Mouse (Mus musculus) MEL (cell line): Measurements from ENCODE around the gene Plpp4.

Experiments used
- BHLHE40 ChIP-seq: IDR thresholded peaks from 2 replicates; pipeline ENCODE4 v1.6.1; 2012; ENCODE audit warnings: low read depth, mild to moderate bottlenecking, inconsistent platforms, low read length, improper control_type of control experiment, borderline replicate concordance
- CHD1 ChIP-seq: IDR thresholded peaks from 2 replicates; pipeline ENCODE4 v1.6.1; 2012; ENCODE audit warnings: low read depth, mild to moderate bottlenecking, inconsistent platforms, low read length, improper control_type of control experiment
- CTCF ChIP-seq, 3 experiments: IDR thresholded peaks in 2 of 3; conservative IDR thresholded peaks in 1 of 3; 2 replicates each; pipeline ENCODE4 v1.5.1; 2011 to 2012; ENCODE audit warnings: low read length in 3 of 3, low read depth in 2 of 3, mild to moderate bottlenecking in 2 of 3, improper control_type of control experiment in 1 of 3, inconsistent platforms in 1 of 3, mixed read lengths in 1 of 3, moderate library complexity in 1 of 3; ENCODE audit not compliant: control insufficient read depth in 1 of 3, insufficient read depth in 1 of 3, poor library complexity in 1 of 3, severe bottlenecking in 1 of 3
- EP300 ChIP-seq, 2 experiments: IDR thresholded peaks; 2 replicates each; pipeline ENCODE4 v1.6.1; 2011; ENCODE audit warnings: improper control_type of control experiment in 2 of 2, low read length in 2 of 2, low read depth in 1 of 2, mild to moderate bottlenecking in 1 of 2
- ETS1 ChIP-seq: IDR thresholded peaks from 2 replicates; pipeline ENCODE4 v1.6.1; 2012; ENCODE audit warnings: low read depth, mild to moderate bottlenecking, inconsistent platforms, low read length, improper control_type of control experiment, moderate library complexity
- GABPA ChIP-seq: IDR thresholded peaks from 2 replicates; pipeline ENCODE4 v1.6.1; 2012; ENCODE audit warnings: low read depth, mild to moderate bottlenecking, inconsistent platforms, low read length, improper control_type of control experiment, moderate library complexity
- MAZ ChIP-seq: IDR thresholded peaks from 2 replicates; pipeline ENCODE4 v1.6.1; 2012; ENCODE audit warnings: low read depth, mild to moderate bottlenecking, inconsistent platforms, low read length, improper control_type of control experiment
- NELFE ChIP-seq: IDR thresholded peaks from 2 replicates; pipeline ENCODE4 v1.6.1; 2011; ENCODE audit warnings: low read depth, low read length, improper control_type of control experiment
- POLR2A ChIP-seq, 2 experiments: IDR thresholded peaks; 2 replicates each; pipeline ENCODE4 v1.6.1; 2011 to 2012; ENCODE audit warnings: low read length in 2 of 2, mild to moderate bottlenecking in 2 of 2, control low read depth in 1 of 2, improper control_type of control experiment in 1 of 2, low read depth in 1 of 2, moderate library complexity in 1 of 2; ENCODE audit not compliant: control insufficient read depth in 1 of 2, insufficient read depth in 1 of 2, poor library complexity in 1 of 2
- POLR2AphosphoS2 ChIP-seq: IDR thresholded peaks from 2 replicates; pipeline ENCODE4 v1.6.1; 2011; ENCODE audit warnings: low read length, improper control_type of control experiment
- RCOR1 ChIP-seq: IDR thresholded peaks from 2 replicates; pipeline ENCODE4 v1.6.1; 2012; ENCODE audit warnings: low read depth, mild to moderate bottlenecking, inconsistent platforms, low read length, improper control_type of control experiment
- SMC3 ChIP-seq: IDR thresholded peaks from 2 replicates; pipeline ENCODE4 v1.6.1; 2011; ENCODE audit warnings: low read depth, low read length, improper control_type of control experiment
- UBTF ChIP-seq: IDR thresholded peaks from 2 replicates; pipeline ENCODE4 v1.6.1; 2012; ENCODE audit warnings: low read depth, mild to moderate bottlenecking, inconsistent platforms, low read length, improper control_type of control experiment, moderate library complexity, borderline replicate concordance; ENCODE audit not compliant: insufficient read depth
- ZMIZ1 ChIP-seq: IDR thresholded peaks from 2 replicates; pipeline ENCODE4 v1.6.1; 2012; ENCODE audit warnings: low read depth, mild to moderate bottlenecking, inconsistent platforms, low read length, improper control_type of control experiment, moderate library complexity

DNA sequence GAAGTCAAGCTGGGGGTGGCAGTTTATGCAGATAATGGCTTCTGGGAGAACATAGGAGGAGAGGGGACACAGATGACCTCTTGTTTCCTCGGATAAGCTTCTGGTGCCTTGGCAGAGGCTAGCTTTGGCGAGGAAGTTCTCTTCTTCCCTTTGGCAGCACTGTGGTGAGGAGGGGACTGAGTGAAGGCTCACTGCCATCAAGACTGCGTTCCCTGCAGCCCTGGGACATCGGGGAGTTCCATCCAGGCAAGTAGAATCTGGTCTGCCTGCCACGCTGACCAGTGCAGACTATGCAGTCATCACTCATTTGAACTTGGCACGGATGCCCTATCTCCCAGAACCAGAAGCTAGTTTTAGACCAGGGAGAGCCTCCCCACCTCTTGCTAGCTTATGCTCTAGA lies 2.4 kb downstream of the Plpp4 start:
- TF ChIP-seq POLR2A (IDR thresholded peaks at IDR 0.05; ENCODE audit: control insufficient read depth in 1 of 2, insufficient read depth in 1 of 2, low read depth in 1 of 2, low read length in 2 of 2, poor library complexity in 1 of 2) = no peak
- no peak for TF ChIP-seq CTCF (IDR thresholded peaks at IDR 0.05 in 2 of 3, conservative IDR thresholded peaks at IDR 0.05 in 1 of 3; ENCODE audit: control insufficient read depth in 1 of 3, insufficient read depth in 1 of 3, low read depth in 2 of 3, low read length in 3 of 3, poor library complexity in 1 of 3, severe bottlenecking in 1 of 3)
- TF ChIP-seq ETS1 = no peak
- TF ChIP-seq EP300 (IDR thresholded peaks at IDR 0.05; ENCODE audit: low read depth in 1 of 2, low read length in 2 of 2) = no peak
- no peak for TF ChIP-seq ZMIZ1
- no peak for TF ChIP-seq UBTF
- no peak for TF ChIP-seq POLR2AphosphoS2
- TF ChIP-seq MAZ = no peak
- TF ChIP-seq GABPA = no peak
- no peak for TF ChIP-seq CHD1
- no peak for TF ChIP-seq RCOR1
- no peak for TF ChIP-seq BHLHE40
- TF ChIP-seq SMC3 = no peak
- no peak for TF ChIP-seq NELFE
